Mouse (Mus musculus) CD8-positive naive resting alpha-beta T cell, adult 2 months (primary cell): Measurements from ENCODE around the gene Gng12.

Experiments
- DNase-seq, 2 experiments: peaks; one replicate each; pipeline ENCODE4 v3.0.0; 2022; ENCODE audit warnings: low read depth in 2 of 2, low spot score in 2 of 2

Gng12 gene

DNA sequence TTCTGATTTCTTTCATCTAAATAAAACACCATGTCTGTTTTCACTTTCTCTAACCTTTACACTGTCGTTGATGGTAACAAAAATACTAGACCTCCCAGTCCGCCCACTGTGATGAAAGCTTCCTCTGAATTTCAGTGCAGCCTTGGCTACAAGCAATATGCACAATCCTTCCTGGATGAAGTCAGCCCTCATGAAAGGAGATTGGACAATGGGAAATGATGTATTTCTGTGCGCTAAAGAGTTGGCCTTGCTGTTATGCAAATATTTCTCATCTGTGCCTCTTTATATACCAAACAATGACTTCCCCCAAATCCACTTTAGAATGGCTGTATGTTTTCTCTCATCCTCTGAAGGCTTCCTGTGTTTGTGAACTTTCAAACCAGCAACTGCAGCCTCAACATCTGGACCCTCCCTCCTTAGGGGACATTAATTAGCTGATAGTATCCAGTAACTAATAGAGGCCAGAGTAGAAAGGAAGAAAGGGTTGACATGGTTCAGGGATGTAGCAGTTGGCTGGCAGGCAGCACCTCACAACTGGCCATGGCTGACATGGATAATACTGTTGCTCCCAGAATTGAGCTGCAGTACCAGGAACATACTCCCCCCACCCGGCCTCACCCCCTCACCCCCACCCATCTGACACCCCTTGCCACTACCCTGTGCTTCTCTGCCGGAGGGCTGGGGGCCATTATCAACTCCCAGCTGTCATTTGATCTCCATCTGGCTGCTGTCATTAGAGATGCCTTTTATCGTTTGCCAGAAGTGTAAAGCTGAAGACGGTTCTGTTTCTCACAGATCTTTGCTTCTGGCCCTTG is 152.9 kb downstream of the Gng12 start:
- DNase-seq = no peak

GRCm38 (mm10) chr6:67049695-67050038 is 153.5 kb downstream of the Gng12 start:
- DNase-seq = no peak

DNA sequence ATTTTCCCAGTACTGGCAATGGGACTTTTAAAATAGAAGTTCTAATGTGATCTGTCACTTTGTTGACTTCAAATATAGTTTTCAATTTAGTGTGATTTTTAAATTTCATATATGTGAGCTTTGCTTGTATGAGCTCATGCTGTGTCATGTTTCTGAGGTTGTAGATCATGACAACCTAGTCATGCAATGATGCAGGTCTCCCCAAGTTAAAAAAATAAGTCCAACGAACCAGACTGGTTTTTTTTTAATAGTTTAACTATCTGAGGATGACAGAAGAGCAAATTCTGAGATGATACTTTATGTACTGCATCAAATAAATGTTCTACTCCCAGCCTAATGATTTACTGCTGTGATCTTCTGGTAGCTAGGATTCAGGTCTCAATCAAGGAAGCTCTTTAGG is 153.9 kb downstream of the Gng12 start:
- DNase-seq = no peak

DNA sequence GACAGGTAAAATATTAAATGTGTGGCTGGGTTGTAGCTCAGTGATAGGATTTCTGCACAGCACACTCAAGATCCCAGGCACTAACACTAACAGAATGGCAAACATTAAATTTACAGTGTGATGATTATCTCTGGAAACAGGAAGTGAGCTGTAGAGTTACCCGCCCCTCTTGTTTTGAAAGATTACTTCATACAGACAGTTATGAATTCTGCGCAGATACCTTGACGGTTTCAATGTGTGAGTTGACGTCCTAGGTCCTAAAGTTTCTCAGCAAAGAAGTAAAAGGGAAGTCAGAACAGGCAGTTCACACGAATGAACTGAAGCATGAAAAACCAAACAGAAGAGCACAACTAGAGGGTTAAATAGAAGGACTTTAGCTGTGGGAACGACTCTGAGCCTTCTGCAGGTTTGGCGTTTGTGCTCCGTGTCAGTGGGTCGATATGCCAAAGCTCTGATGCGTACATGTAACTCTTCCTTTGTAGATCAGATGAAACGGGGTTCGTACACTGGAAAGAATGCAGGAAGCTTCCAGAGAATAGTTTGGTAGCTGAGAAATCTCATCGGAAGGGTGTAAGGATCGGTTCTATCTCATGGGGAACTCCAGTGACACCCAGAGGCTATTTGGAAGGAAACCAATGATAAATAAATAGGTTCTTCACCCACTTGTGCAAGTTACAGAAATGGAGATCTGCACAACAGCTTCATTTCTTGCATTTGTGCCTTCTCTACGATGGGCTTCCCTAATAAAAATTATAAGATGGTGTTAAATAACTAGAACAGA is 160.1 kb downstream of the Gng12 start:
- DNase-seq = no peak

DNA sequence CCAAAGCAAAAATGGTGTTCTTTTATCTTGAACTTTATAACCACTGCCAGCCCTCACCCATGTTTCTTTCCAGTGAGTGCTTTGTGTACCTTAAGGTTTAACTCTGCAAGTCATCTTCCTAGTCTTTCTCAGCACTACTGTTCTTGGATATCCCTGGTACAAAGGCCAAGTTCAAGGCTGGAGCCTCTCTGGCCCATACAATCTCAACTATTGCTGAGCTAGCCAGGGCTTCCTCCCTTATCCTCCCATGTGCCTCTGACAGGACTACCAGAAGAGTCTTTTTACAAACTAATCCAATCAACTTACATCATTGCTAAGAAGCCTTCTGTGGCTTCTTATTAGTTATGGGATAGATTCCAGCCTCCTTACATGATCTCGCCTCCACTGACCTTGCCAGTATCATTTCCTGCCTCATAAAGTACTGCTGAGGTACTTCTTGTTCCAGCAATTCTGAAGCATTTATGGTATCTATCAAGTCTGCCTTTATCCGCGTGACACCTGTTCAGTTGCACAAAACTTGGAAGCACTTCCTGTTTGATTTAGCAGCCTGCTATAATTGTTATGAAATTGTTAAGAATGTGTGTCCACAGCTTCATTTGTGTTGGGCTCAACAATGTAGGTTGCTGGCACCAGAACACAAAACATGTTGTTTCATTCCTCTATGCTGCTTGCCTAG is 160.8 kb downstream of the Gng12 start:
- DNase-seq = no peak

DNA sequence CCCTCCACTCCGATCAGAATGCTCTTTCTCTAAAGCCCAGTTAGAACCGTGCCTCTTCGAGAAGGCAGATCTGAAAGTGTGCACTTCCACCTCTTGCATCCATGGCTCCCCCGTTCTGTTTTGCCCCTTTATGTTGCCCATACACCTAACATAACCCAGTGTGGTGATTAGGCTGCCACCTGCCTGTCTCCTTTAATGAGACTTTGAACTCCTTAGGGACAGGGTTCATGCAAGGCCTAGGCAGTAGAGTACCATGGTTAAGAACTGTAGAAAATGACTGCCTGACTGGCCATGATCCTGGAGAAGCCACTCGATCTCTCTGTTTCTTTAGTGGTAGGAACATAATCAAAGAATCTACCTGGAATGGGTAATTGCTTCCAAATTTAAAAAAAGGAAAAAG is 161.4 kb downstream of the Gng12 start:
- no peak for DNase-seq

DNA sequence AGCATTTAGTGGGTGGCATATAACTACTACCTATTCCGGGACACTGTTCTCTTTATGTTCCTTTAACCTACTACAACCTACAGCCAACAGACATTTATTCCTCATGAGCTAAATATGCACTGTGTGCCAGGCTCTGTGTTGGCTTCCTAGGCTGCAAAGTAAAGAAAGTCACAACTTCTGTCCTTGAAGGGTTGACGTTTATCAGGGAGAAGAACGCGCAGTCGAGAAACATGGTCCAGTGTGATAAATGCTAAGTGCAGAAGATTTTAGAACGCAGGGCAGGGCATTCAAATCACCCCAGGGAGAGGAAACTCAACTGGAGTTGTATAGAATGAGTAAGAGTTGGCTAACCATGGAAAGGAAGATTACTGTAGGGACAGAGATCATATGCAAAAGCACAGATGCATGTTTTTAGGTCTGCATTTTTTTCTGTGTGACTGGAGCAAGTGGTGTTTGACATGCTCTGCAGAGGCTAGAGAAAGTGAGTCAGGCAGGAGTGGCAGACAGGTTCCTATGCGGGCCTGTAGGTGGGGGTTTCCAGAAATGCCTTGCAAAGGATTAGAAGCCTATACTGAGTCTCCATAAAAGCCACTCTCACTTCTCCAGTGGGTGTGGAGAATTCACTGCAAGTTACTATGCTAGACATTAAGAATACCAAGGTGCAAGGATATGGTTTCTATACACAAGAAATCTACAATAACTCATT is 161.9 kb downstream of the Gng12 start:
- DNase-seq = no peak

GRCm38 (mm10) chr6:67060057-67060456 is 163.9 kb downstream of the Gng12 start:
- DNase-seq = no peak

GRCm38 (mm10) chr6:67069219-67069762 is 173.1 kb downstream of the Gng12 start:
- DNase-seq = no peak

- no peak for DNase-seq
Observed at GRCm38 (mm10) chr6:67069800-67070315, 173.7 kb downstream of the Gng12 start.
